Mouse (Mus musculus): Measurements from ENCODE around the gene Rbbp4. TPM values are rescaled to one million over a fixed set of nuclear protein-coding genes. Genes with fewer than 3 reads are reported as not detected.

The Rbbp4 gene
- polyA plus RNA-seq, 1 experiment from 2014 or later = 159 TPM

- H3K4me2 ChIP-seq (replicated peaks; ENCODE audit: low read depth, low read length) = no peak overlapping the region
- H3K9me3 ChIP-seq (ENCODE audit: low read length) = no peaks in the 10 kb centered on the region
- H3K4me1 ChIP-seq (ENCODE audit: insufficient read depth, low read depth, low read length) = 0 out of 2 replicates have a peak, but pooled peaks cover 4% of the 10 kb centered on the region
- TF ChIP-seq EP300 (IDR thresholded peaks at IDR 0.05) (no peak), CTCF (IDR thresholded peaks at IDR 0.05) (no peak)
- H3K9ac ChIP-seq (replicated peaks; ENCODE audit: low read depth) = no peak overlapping the region
- no peaks in the 10 kb centered on the region for H3K27me3 ChIP-seq (replicated peaks; ENCODE audit: insufficient read depth, low read length)
- 70% methylated on average over 3 of the region's 3 CpGs for WGBS
- H3K36me3 ChIP-seq (ENCODE audit: insufficient read depth, low read length) = no peaks in the 10 kb centered on the region
- no peak for DNase-seq (ENCODE audit: low spot score)
- no peak overlapping the region for H3K27ac ChIP-seq (ENCODE audit: low read length)
- H3K4me3 ChIP-seq (ENCODE audit: low read depth, low read length) = no peak overlapping the region
- no peak for ATAC-seq
Observed at GRCm38 (mm10) chr4:129379805-129380204, 44.6 kb upstream of the Rbbp4 start.

GRCm38 (mm10) chr4:129377601-129378390 is 42.6 kb upstream of the Rbbp4 start, which contains the start of gene Zbtb8a:
Zbtb8a (minus strand) TSS chr4:129378116.
- peak within 1 kb of the TSS; percentile 84 for H3K9ac ChIP-seq (replicated peaks; ENCODE audit: low read depth)
- DNase-seq (ENCODE audit: low spot score) (peak; percentile 85), ATAC-seq (peak; percentile 81)
- H3K4me1 ChIP-seq (ENCODE audit: insufficient read depth, low read depth, low read length) = peaks cover 4% of the 10 kb centered on the region; the same call in 1 of the 2 replicates
- no peaks in the 10 kb centered on the region for H3K36me3 ChIP-seq (ENCODE audit: insufficient read depth, low read length)
- WGBS = under 1% methylated on average over 53 of the region's 65 CpGs
- TF ChIP-seq EP300 (IDR thresholded peaks at IDR 0.05) = no peak
- peak; percentile 34; the same call in 1 of the 2 replicates for TF ChIP-seq CTCF (IDR thresholded peaks at IDR 0.05)
- peak within 1 kb of the TSS; percentile 96 for H3K27ac ChIP-seq (ENCODE audit: low read length)
- no peaks in the 10 kb centered on the region for H3K27me3 ChIP-seq (replicated peaks; ENCODE audit: insufficient read depth, low read length)
- H3K9me3 ChIP-seq (ENCODE audit: low read length) = no peaks in the 10 kb centered on the region
- H3K4me2 ChIP-seq (replicated peaks; ENCODE audit: low read depth, low read length) = peak within 1 kb of the TSS; percentile 75
- H3K4me3 ChIP-seq (ENCODE audit: low read depth, low read length) = peak within 1 kb of the TSS; percentile 92

- Histone ChIP-seq H3K27me3 (replicated peaks; ENCODE audit: insufficient read depth, low read length) (no peaks in the 10 kb centered on the region), H3K27ac (ENCODE audit: low read length) (peak overlapping the region; percentile 96), H3K4me3 (ENCODE audit: low read depth, low read length) (peak overlapping the region; percentile 92), H3K4me1 (ENCODE audit: insufficient read depth, low read depth, low read length) (peaks cover 4% of the 10 kb centered on the region; the same call in 1 of the 2 replicates), H3K9ac (replicated peaks; ENCODE audit: low read depth) (peak overlapping the region; percentile 84), H3K36me3 (ENCODE audit: insufficient read depth, low read length) (no peaks in the 10 kb centered on the region), H3K9me3 (ENCODE audit: low read length) (no peaks in the 10 kb centered on the region), H3K4me2 (replicated peaks; ENCODE audit: low read depth, low read length) (peak overlapping the region; percentile 75)
- peak; percentile 68 for DNase-seq (ENCODE audit: low spot score)
- WGBS = under 1% methylated on average over 37 of the region's 68 CpGs
- ATAC-seq = peak; percentile 78
- no peak for TF ChIP-seq CTCF (IDR thresholded peaks at IDR 0.05)
- no peak for TF ChIP-seq EP300 (IDR thresholded peaks at IDR 0.05)
Observed at GRCm38 (mm10) chr4:129376961-129377545, 41.9 kb upstream of the Rbbp4 start.

GRCm38 (mm10) chr4:129375821-129376220 is 40.7 kb upstream of the Rbbp4 start:
- Histone ChIP-seq H3K27me3 (replicated peaks; ENCODE audit: insufficient read depth, low read length) (no peaks in the 10 kb centered on the region), H3K9me3 (ENCODE audit: low read length) (no peaks in the 10 kb centered on the region), H3K4me3 (ENCODE audit: low read depth, low read length) (no peak overlapping the region), H3K4me1 (ENCODE audit: insufficient read depth, low read depth, low read length) (peaks cover 4% of the 10 kb centered on the region; the same call in 1 of the 2 replicates), H3K4me2 (replicated peaks; ENCODE audit: low read depth, low read length) (no peak overlapping the region), H3K36me3 (ENCODE audit: insufficient read depth, low read length) (no peaks in the 10 kb centered on the region), H3K9ac (replicated peaks; ENCODE audit: low read depth) (no peak overlapping the region), H3K27ac (ENCODE audit: low read length) (no peak overlapping the region)
- 58% methylated on average over 4 of the region's 5 CpGs for WGBS
- no peak for TF ChIP-seq EP300 (IDR thresholded peaks at IDR 0.05)
- TF ChIP-seq CTCF (IDR thresholded peaks at IDR 0.05) = no peak
- ATAC-seq (no peak), DNase-seq (ENCODE audit: low spot score) (no peak)

DNA sequence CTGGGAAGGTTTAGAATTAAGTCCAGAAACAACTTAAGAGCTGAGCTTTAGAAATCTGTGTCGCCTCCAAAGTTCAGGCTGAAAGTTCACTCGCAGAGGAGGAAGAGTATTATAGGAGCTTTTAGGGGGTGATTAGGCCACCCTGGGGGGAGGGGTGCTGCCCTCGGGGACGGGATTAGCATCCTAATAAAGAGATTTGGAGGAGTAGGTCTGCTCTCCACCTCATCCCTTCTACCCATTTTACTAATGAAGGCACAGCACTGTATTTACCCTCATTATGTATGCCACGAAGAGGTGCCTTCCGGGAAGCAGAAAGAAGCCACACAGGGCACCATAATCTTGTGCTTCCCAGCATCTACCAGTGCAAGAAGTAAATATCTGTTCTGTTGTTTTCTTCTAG is 39.8 kb upstream of the Rbbp4 start:
- Histone ChIP-seq H3K27ac (ENCODE audit: low read length) (no peak overlapping the region), H3K27me3 (replicated peaks; ENCODE audit: insufficient read depth, low read length) (no peaks in the 10 kb centered on the region), H3K36me3 (ENCODE audit: insufficient read depth, low read length) (no peaks in the 10 kb centered on the region), H3K9ac (replicated peaks; ENCODE audit: low read depth) (no peak overlapping the region), H3K4me2 (replicated peaks; ENCODE audit: low read depth, low read length) (no peak overlapping the region), H3K4me3 (ENCODE audit: low read depth, low read length) (no peak overlapping the region), H3K9me3 (ENCODE audit: low read length) (no peaks in the 10 kb centered on the region), H3K4me1 (ENCODE audit: insufficient read depth, low read depth, low read length) (peaks cover 4% of the 10 kb centered on the region; the same call in 1 of the 2 replicates)
- DNase-seq (ENCODE audit: low spot score) (no peak), ATAC-seq (no peak)
- TF ChIP-seq EP300 (IDR thresholded peaks at IDR 0.05) = no peak
- no peak for TF ChIP-seq CTCF (IDR thresholded peaks at IDR 0.05)
- 60% methylated on average over 6 of the region's 6 CpGs for WGBS

DNA sequence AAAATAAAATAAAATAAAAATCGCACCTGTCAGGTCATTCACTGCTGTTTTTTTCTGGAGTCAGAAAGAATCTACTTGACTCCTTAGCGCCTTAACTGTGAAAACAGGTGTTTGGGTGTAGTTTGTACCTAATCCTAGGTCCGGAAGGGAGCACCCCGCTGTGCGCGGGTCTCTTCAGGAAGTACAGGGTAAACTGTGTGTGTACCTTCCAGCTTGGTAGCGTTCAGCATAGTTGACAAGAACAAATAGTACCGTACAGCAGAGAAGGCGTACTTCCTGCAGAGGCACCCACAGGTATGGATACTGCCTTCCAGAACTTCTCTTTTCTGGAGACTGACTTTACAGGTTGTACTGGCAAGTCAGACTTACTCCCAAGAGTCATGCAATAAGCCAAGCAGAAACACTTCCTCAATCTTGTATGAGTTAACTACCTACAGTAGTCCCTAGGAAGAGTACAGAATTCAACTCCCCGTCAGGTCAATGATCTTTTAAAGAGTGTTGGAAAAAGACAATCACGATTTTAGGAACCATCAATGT is 39.1 kb upstream of the Rbbp4 start:
- no peak overlapping the region for H3K4me3 ChIP-seq (ENCODE audit: low read depth, low read length)
- no peaks in the 10 kb centered on the region for H3K9me3 ChIP-seq (ENCODE audit: low read length)
- TF ChIP-seq CTCF (IDR thresholded peaks at IDR 0.05) (no peak), EP300 (IDR thresholded peaks at IDR 0.05) (no peak)
- no peak overlapping the region for H3K4me2 ChIP-seq (replicated peaks; ENCODE audit: low read depth, low read length)
- DNase-seq (ENCODE audit: low spot score) (peak; percentile 16), ATAC-seq (no peak)
- no peaks in the 10 kb centered on the region for H3K27me3 ChIP-seq (replicated peaks; ENCODE audit: insufficient read depth, low read length)
- H3K27ac ChIP-seq (ENCODE audit: low read length) = 0 out of 2 replicates have a peak overlapping the region, but pooled peaks have one; percentile 14
- H3K4me1 ChIP-seq (ENCODE audit: insufficient read depth, low read depth, low read length) = peaks cover 4% of the 10 kb centered on the region; the same call in 1 of the 2 replicates
- WGBS = 43% methylated on average over 11 of the region's 11 CpGs
- no peaks in the 10 kb centered on the region for H3K36me3 ChIP-seq (ENCODE audit: insufficient read depth, low read length)
- no peak overlapping the region for H3K9ac ChIP-seq (replicated peaks; ENCODE audit: low read depth)

Measured in lung, postnatal 0 days (tissue).